Mouse (Mus musculus) limb, embryonic 13.5 days (tissue): ENCODE data around the gene Car2. TPM values are rescaled to one million over a fixed set of nuclear protein-coding genes. Genes with fewer than 3 reads are reported as not detected.

Experiments
- polyA plus RNA-seq: library from polyadenylated mRNA; unstranded; fragments of >200 nt; fragmentation: Nextera tagmentation; extraction: Ambion mirVana; gene quantifications from 2 replicates; pipeline ENCODE4 v1.2.1, GENCODE M21; 2015

The Car2 gene
- polyA plus RNA-seq, 1 experiment from 2014 or later, result 22.3 TPM

Other genes starting within 250 kb of the Car2 start
- gene Car13, start 244.5 kb upstream of the Car2 start, polyA plus RNA-seq, result 3.2 and 3.7 TPM in 2 replicates
- 0.59 and 0.67 TPM in 2 replicates for gene Car1, start 77.9 kb upstream of the Car2 start, polyA plus RNA-seq
- 6.7 and 7.2 TPM in 2 replicates for gene Car3, start 22.8 kb upstream of the Car2 start, polyA plus RNA-seq